Mouse (Mus musculus) testis, postnatal 10 days (tissue): ENCODE results near the gene Pik3cd.
"Not testable (repeated sequence)": the region's sequence is repeated elsewhere in the genome, so short reads cannot be mapped to it uniquely, and the experiment has no call there.

ENCODE experiments used
- DNase-seq: peaks from one replicate; pipeline ENCODE4 v3.0.0; 2021; ENCODE audit warnings: low spot score

The Pik3cd gene

DNA sequence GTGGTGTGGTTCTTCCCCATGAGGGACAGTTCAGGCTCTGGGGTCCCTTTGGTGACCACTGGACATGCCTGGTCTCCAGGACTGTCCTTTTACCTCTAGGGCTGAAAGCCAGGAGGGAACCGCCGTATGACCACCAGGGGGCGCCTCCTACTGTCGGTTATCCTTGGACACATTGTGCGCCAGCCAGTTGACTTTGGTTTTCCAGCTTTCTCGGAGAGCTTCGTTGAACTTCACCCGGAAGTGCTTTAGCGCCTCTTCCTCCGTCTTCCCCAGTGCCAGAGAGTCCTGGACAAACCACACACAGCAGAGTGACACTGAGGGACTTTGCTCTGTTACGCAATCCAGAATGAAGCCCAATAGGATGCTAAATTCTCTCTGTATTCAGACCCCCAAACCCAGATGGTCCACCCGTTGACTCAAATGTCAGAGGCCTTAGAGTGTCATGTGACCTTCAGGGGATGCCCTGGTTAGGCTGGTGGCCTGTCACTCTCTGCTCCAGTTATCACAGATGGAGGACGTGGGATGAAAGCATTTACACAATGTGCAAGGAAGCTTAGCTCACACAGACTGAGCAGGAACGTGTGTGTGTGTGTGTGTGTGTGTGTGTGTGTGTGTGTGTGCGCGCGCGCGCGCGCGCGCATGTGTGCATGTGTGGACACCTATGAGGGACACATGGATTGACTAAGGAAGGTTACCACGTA is 51.7 kb downstream of the Pik3cd start:
- DNase-seq, result peak; percentile 95

DNA sequence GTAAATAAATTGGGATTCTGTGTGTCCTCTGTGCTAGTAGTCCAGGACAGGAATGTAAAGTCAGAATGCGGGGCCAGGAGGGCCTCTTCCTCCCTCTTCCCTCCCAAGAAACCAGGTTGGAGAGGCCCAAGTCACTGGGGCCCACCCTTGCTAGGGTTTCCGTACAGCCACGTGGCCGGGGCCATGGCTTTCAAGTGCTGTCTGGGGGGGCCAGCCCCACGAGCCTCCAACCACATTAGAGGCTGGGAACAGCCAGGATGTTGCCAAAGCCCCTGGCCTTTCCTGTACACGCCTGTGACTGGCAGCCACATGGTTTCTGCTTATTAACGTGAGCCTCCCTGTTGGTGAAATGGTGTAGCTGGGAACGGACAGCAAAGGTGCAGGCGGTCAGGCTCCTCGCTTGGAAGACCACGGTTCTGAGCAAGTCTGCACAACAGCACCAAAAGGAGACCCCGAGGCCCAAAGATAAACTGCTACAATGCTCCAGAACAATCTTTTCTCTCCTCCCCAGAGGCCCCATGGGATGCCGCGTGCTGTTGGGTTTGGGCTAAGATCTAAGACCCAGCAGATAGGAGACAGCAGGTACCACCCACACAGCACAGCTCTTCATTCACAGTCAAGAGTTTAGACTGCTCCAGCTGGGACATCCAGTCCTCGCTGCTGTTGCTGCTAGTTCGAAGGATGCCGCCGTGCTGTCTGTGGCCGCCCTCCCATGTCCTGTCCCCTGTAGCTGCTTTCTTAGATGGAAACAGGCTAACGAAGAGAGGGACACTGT is 54.2 kb downstream of the Pik3cd start:
- DNase-seq, result no peak

DNA sequence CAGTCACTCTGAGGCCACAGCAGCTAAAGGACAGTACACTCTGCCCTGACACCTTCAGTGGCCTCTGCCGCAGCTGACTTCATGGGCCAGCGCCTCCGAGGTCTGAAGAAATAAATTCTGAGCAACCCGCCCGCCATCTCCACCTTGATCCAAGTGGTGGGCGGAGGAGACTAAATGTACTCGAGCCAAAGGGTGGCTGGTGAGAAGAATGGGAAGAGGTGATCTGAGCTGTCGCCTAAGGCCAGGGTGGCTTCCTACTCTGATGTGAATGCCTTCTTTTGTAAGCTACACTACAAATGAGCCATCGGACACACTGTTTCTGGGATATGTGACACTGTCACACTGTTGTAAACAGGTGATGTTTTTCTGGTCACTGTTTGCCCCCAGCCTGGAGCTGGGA is 56.6 kb downstream of the Pik3cd start:
- no peak for DNase-seq

GRCm38 (mm10) chr4:149641956-149642355 is 60.4 kb downstream of the Pik3cd start:
- no peak for DNase-seq

DNA sequence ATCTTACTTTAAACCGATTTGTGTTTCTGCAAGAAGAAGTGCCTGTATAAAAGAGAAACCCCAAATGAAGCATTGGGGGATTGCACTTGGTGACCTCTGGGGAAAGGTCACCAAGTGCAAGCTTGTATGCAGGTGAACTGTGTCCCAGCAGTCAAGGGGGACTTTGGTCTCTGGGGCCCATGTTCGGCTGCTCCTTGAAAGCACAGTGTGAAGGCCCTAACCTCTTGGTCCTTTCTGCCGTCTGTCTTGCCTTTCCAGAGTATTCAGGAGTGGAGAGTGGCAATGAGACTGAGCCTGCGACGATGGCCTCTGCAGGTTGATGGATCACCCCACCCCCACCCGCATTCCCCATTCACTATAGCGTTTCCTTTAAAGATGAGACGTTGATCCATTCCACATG is 61.0 kb downstream of the Pik3cd start:
- DNase-seq, result no peak

DNA sequence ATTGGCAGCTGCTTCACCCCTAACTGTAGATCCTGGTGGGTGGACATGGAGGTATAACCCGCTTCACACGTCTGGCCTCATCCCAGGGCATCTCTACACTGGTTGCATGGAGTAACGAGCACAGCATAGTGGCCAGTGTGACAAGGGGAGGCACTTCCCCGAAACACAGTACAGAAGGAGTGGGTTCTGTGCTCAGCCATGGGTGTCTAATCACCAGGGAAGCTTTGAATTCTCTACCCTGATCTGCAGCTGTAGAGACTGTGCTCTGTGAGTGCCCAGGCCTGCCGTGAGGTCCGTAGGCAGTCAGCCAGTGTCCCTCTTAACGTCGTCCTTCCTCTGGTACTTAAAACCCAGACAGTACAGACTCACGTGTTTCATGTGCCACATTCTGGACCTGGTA is 61.5 kb downstream of the Pik3cd start:
- DNase-seq, result no peak

- DNase-seq, result no peak
Measured at GRCm38 (mm10) chr4:149637942-149638341, 64.4 kb downstream of the Pik3cd start.

DNA sequence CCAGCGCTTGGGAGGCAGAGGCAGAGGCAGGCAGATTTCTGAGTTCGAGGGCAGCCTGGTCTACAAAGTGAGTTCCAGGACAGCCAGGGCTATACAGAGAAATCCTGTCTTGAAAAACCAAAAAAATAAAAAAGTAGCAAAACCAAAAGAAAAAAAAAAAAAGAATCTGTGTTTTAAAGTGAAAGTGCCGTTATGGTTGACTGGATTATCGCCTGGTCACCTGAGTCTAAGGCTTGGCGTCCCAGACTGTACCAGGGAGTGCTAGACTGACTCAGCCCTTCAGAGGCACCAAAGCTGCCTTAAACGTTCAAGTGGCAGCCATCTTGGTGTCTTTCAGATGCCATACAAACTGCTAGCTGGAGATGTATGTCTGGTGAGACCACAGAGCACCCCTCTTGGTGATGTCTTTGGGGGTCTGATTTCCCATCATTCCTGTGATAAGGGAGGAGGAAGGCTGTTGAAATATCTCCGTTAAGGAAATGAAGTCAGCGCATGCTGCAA is 66.4 kb downstream of the Pik3cd start:
- no peak for DNase-seq

GRCm38 (mm10) chr4:149634966-149635365 is 67.4 kb downstream of the Pik3cd start:
- DNase-seq, result no peak

DNA sequence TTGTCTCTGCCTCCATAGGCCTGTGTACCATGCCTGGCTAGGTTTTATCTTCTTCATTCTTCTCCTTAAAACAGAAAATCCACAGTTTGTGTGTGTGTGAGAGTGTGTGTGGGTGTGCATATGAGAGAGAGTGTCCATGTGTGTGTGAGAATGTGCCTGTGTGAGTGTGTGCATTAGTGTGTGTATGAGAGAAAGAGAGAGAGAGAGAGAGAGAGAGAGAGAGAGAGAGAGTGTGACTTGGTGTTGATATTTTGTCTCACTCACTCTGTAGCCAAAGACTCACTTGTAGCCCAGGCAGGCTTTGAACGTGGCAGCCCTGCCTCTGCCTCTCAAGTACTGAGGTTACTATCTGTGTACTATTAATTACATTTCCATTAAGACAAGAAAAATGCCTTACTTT is 68.2 kb downstream of the Pik3cd start:
- no peak for DNase-seq

GRCm38 (mm10) chr4:149632670-149633307 is 69.6 kb downstream of the Pik3cd start:
- no peak for DNase-seq

GRCm38 (mm10) chr4:149628810-149629209 is 73.6 kb downstream of the Pik3cd start:
- DNase-seq, result no peak

GRCm38 (mm10) chr4:149628372-149628771 is 74.0 kb downstream of the Pik3cd start:
- DNase-seq, result peak; percentile 66

DNA sequence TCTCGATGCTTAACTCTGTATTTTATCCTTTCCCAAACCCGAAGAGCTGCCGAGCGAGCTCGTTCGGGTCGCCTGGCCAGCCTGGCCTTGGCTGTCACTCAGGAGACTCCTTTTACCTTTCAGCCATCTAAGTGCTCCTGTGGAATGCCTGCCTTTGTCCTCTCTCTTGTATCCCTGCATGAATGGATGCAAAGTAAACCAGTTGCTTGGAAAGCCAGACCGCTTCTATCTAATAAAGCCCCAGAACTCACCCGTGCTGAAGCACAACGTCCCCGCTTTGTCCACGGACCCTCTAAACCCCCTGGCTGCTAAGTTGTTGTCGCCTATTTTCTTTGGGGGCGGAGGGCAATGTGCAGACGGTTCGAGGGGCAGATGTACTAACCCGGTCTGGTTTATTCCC is 75.6 kb downstream of the Pik3cd start:
- no peak for DNase-seq

GRCm38 (mm10) chr4:149623711-149624110 is 78.7 kb downstream of the Pik3cd start:
- no peak for DNase-seq

DNA sequence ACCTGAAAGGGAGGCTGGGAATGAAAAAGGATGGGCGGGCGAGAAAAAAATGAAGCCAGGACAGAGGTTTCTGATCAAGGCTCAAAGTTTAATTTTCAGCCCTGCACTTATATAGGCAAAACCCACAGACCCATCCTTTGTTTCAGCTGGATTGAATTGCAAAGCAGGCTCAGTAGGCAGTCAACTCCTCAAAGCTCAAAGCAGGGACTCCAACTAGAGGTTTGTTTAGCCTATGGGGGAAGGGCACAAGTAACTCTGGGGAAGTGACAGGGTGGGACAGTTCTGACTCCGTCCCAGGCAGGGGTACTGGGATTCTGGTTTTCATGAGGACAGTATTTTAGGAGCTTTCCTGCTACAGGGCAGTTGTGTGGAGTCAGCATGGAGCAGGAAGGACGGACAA is 81.1 kb downstream of the Pik3cd start:
- DNase-seq, result no peak

GRCm38 (mm10) chr4:149619988-149620387 is 82.4 kb downstream of the Pik3cd start:
- DNase-seq, result no peak

GRCm38 (mm10) chr4:149616999-149617398 is 85.4 kb downstream of the Pik3cd start:
- DNase-seq, result not testable (repeated sequence)

GRCm38 (mm10) chr4:149614869-149615268 is 87.5 kb downstream of the Pik3cd start:
- DNase-seq, result no peak

GRCm38 (mm10) chr4:149613497-149613896 is 88.9 kb downstream of the Pik3cd start:
- not testable (repeated sequence) for DNase-seq

DNA sequence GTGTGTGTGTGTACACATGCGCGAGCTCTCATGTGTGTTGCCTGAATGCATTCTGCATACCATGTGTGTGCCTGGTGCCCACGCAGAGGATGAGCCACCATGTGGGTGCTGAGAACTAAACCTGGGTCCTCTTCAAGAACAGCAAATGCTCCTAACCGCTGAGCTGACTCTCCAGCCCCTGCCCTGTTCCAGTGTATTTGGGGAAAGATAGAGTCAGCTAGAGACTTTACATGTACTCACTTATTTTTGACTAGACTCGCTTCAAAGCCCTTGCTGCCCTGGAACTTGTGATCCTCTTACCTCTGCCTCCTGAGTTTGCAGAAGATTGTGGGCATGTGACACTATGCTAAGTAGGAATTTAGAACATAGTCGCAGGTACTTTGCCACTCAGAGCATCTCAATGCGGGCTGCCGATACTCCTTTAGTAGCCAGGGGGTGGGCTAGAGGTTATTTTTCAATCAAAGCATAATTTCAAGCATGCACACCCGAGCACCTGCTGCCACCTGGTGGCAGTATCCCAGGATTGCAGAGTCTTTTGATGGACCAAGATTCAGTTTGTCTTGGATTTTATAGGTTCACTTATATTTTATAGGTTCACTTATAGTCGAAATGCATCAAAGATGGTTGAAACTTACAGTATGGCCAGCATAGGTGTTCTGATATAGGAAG is 90.9 kb downstream of the Pik3cd start:
- DNase-seq, result peak; percentile 77
